Mouse (Mus musculus): ENCODE measurements around the gene Cercam.
"Not testable (repeated sequence)": the region's sequence is repeated elsewhere in the genome, so short reads cannot be mapped to it uniquely, and the experiment has no call there.

The Cercam gene

DNA sequence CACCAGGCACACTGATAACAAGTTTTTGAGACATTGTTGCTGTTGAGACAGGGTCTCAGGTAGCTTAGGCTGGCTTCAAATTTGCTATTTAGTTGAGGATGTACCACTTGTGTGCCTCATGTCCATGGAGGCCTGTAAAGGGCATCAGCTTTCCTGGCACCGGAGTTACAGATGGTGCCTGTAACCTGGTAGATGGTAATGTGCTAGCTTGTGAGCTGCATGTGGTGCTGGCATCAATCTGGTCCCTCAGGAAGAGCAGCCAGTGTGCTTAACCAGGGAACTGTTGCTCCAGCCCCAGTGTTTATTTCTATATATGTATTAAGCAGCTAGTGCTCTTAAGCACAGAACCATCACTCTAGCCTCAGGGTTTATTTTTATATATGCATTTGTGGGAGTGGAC, 27.1 kb downstream of the Cercam start:
- no peak for DNase-seq (ENCODE audit: low read depth in 1 of 2, low spot score in 2 of 2)

DNA sequence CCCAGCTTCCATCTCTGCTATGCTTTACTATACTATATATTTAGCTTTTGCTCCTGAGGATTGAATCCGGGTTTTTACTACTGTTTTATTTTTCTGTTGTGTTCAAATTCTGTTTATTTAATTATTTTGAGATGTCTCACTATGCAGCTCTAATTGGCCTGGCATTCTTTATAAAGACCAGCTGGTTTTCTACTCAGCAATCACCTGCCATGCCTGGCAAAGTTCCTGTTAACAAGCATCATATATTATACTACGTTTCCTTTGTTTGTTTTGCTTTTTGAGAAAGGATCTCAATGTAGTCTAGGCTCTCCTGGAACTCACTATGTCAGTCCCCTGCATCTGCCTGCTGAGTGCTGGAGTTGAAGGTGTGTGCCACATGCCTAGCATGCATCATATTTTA, 28.4 kb downstream of the Cercam start:
- DNase-seq (ENCODE audit: low read depth in 1 of 2, low spot score in 2 of 2): no peak

DNA sequence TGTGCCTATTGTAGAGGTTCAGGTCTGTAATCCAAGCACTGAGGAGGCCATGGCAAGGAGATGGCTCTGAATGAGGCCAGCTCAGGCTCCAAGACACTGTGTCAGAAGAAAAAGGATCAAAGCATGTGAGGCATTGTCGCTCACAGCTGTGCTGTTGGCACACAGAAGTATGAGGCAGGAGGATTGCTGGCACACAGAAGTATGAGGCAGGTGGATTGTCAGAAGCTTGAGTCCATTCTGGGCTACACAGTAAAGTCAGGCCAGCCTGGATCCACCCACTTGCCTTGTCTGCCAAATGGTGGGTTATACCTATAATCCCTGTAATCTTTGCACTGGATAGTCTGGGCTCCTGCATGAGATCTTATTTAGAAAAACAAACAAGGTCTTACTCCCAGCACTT, 29.1 kb downstream of the Cercam start:
- DNase-seq (ENCODE audit: low read depth in 1 of 2, low spot score in 2 of 2): no peak

GRCm38 (mm10) chr2:29902194-29902593, 33.2 kb downstream of the Cercam start:
- DNase-seq (ENCODE audit: low read depth in 1 of 2, low spot score in 2 of 2): no peak

- DNase-seq (ENCODE audit: low read depth in 1 of 2, low spot score in 2 of 2): not testable (repeated sequence)
These were observed 39.2 kb downstream of the Cercam start for GRCm38 (mm10) chr2:29908171-29908570.

GRCm38 (mm10) chr2:29910042-29910441, 41.1 kb downstream of the Cercam start:
- DNase-seq (ENCODE audit: low read depth in 1 of 2, low spot score in 2 of 2): no peak

DNA sequence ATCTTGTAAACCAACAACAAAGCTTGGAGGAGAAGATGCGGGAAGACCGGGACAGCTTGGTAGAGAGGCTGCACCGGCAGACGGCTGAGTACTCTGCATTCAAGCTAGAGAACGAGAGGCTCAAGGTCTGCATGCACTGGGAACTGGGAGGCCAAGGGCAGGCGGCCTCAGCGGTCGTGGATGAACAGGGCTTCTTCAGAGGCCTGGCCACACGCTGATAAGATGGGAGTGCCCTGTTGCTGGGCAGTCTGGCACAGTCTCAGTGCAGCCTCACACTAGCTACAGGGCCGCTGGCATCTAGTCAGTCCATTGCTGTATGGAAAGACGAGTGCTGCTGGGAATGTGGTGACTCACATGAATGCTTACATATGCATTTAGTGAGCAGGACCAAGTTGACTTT, 48.7 kb downstream of the Cercam start:
- DNase-seq (ENCODE audit: low read depth in 1 of 2, low spot score in 2 of 2): no peak

DNA sequence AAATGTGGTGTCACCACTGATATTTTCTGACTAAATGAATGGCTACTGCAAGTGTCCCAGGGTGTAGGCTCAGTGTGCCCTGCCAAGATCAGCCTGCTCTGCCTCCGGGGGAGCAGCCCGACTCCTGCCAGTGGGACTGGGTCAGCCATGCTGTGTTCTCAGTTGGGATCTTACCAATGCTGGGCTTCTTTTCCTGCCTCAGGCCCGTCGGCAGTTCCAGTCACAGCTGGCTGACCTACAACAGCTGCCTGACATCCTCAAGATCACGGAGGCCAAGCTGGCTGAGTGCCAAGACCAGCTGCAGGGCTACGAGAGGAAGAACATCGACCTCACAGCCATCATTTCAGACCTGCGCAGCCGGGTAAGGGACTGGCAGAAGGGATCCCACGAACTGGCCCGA, 53.0 kb downstream of the Cercam start:
- no peak for DNase-seq (ENCODE audit: low read depth in 1 of 2, low spot score in 2 of 2)

DNA sequence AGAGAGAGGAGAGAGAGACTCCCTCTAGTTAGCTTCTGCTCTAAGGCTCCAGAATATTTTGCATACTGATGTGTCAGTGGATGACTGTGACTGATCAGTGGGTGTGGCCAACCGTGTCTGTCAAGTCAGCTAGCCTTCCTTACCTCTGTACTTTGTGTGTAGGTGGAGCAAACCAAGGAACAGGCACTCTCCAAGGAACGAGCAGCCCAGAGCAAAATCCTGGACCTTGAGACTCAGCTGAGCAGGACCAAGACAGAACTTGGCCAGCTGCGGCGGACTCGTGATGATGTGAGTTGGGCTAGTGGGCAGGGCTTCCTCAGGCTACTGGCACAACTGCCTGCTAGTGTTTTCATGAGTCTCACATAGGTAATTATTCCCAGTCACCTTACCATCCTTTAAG, 57.6 kb downstream of the Cercam start:
- DNase-seq (ENCODE audit: low read depth in 1 of 2, low spot score in 2 of 2): no peak

DNA sequence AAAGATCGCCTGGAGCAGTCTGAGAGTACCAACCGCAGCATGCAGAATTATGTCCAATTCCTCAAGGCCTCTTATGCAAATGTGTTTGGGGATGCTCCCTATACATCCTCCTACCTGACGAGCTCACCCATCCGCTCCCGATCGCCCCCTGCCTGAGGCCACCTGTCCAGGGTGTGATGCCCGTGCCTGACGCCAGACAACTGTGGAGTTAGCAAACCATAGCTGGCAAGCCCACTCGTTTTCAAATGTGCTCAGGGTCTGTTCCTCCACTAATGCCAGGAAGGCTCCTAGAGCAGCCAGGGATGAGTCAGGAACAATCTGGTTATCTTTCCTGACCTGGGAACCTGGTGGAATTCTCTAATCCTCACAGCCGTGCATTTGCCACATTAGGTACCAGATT, 61.5 kb downstream of the Cercam start:
- DNase-seq (ENCODE audit: low read depth in 1 of 2, low spot score in 2 of 2): no peak

GRCm38 (mm10) chr2:29931194-29931593, 62.2 kb downstream of the Cercam start:
- DNase-seq (ENCODE audit: low read depth in 1 of 2, low spot score in 2 of 2): no peak

Measured in monocyte, adult 2 months (primary cell).